Mouse (Mus musculus) adrenal gland, adult 18-20 months (tissue): ENCODE data around the gene Rai14. TPM values are rescaled to one million over a fixed set of nuclear protein-coding genes. Genes with fewer than 3 reads are reported as not detected.
"Not testable (repeated sequence)": the region's sequence is repeated elsewhere in the genome, so short reads cannot be mapped to it uniquely, and the experiment has no call there.

Experiments used
- DNase-seq, 2 experiments: peaks; one replicate each; pipeline ENCODE4 v3.0.0; 2021 to 2022; ENCODE audit warnings: low spot score in 2 of 2
- total RNA-seq, 2 experiments: library from RNA; stranded (reverse); gene quantifications; 1 replicate in 1 of 2; 2 replicates in 1 of 2; pipeline ENCODE4 v1.2.3; 2021

The Rai14 gene
- total RNA-seq, 2 experiments from 2014 or later: 26.9 to 28.7 TPM

DNA sequence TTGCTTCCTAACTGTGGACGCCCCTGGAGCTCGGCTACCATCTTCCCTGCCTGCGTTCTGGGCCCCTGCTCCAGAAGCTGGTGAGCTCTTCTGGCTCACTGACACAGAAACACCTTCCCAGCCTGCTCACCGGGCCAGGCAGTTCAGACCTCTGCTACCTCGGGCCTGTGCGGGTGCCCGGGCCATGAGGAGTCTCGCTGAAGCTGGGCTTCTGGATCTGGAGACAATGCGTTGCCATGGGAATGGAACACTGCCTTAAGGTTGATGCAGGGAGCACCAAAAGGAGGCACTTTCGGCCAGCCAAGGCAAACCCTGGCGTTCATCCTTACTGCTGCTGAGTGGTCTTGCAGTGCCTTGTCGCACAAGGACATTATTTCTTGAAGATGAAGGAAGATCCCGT lies 156.0 kb downstream of the Rai14 start, which contains the start of gene Ttc23l:
Ttc23l (minus strand) TSS at position 204 of the 400 bp plus-strand sequence.
- no peak for DNase-seq

DNA sequence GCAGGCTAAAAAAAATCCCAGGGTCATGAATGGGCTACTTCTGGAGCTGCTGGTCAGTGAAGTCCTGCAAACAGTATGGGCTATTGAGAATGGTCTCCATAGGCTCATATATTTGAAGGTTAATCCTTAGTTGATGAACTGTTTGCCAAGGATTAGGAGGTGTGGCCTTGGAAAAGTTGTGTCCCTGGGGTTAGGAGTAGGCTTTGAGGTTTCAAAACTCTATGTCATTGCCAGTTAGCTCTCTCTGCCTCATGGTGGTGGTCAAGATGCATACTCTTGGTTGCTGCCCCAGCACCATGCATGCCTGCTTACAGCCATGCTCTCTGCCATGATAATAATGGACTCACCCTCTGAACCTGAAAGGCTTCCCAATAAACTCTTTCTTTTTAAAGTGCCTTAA lies 160.1 kb downstream of the Rai14 start:
- no peak for DNase-seq

DNA sequence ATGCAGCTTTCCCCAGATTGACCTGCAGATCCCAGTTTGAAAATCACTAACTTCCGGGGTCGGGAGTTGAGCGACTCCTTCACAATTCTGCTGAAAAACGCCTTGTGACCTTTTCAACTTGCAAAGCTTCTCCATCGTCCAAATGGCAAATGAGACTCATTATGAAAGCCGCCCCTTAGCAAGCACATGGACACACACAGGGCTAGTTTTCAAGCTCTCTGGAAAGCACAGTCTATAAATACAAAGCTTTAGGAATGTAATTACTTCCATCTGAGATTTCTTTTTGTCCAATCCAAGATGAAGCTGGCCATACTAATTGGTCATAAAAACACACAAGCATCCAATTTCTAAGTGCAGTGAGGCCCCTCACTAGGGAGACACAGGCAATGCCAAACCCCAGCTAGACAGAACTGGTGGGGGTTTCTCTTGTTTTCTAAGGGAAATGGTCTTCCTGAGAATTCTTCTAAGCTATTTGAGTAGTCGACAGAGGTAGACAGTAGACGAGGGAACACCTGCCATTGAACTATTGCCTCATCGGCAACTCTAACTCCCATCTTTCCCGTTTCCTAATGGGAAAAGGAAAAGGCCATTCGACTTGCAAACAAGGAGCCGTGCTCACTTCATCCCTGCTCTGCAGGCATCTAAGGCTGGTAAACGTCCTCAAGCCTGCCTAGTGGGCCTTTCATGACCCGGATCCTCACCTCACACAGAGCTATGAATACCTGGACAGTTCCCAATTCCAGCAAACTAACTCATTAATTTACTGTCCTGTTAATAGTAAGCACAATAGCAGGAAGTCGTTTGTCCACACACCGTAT lies 173.9 kb downstream of the Rai14 start:
- DNase-seq: no peak

DNA sequence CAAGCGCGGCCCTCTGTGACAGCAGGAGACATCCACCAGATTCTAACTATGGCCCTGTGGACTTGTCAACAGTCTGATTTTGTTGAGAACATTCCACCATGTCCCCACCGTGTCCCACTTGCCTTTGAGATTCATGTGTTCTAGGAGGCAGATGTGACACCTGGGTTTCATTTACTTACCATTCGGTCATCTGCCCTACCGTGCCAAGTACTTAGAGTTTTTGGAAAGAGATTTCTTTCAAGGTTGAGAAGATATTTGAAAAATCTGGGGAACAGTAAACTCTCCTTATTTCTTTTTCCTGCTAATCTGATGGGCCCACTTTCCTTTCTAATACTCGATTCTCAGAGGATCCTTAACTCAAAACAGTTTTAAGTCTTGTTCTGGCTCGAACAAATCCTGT lies 178.5 kb downstream of the Rai14 start:
- DNase-seq: no peak

DNA sequence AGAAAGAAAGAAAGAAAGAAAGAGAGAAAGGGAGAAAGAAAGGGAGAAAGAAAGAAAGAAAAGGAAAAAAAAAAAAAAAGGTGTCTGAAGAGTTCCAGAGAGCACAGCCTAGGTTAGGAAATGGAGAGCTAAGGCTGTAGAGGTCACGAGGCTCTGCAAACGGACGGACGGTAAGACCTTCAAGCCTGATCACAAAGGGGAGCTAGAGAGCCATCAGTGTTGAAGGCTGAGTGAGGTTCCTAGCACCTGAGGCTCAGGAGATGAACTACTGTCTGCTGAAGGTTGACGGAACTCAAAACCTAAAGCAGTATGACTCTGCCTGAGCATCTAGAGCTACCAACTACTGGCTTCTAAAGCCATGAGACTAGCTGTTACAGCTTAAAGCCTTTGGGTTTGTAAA lies 179.8 kb downstream of the Rai14 start:
- no peak for DNase-seq

DNA sequence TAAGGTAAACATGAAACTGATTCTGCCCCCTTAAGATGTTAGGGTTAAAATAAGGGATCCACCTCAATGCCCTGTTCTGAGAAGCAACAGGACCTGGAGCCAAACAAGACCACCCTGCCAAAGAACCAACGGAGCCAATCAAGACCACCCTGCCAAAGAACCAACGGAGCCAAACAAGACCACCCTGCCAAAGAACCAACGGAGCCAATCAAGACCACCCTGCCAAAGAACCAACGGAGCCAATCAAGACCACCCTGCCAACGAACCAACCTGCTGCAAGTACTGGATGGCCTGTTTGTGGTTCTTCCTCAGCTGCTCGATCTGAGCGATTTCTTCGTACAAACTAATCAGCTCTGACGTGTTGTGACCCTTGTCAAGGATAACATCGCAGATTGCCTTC lies 181.1 kb downstream of the Rai14 start:
- not testable (repeated sequence) for DNase-seq

DNA sequence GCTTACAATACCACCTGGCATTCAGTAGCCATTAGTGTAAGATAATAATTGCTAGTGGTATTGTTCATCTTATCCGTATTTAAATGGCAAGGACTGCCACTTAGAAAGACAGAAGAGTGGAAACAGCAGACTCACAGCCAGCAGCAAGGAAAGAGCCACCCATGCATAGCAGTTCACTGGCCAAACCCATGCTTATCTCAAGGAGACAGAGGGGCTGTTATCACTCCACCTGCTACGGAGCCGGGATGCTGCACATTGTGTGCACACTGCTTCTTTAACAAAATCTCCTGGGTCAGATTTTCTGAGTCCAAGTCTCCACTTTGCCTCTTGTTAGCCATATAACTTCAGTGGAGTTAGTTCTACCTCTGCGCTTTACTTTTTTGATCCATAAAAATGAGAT lies 183.1 kb downstream of the Rai14 start:
- no peak for DNase-seq

DNA sequence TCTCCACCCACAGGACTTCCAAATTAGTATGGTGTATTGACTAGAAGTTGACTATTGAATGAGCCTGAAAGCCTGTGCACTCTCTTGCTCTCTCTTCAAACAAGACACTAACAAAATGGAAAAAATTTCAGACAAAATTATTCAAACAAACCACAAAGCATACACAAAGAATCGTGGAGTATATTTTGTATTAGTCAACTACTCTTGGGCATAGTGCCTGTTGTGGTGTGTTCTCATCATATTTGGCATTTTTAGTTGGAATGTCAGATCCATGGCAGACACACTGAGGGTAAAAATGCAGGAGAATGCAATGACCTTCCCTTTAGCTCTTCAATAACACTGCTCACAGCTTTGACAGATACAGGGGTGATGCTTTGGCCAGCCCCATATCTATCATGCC lies 188.5 kb downstream of the Rai14 start:
- DNase-seq: no peak

Other genes starting within 250 kb of the Rai14 start
- gene Dnajc21, start 244.1 kb downstream of the Rai14 start, total RNA-seq: 10 to 100 TPM; 43.6 to 44.8 TPM
- 10 to 100 TPM; 49.7 to 51.4 TPM for gene Brix1, start 228.7 kb downstream of the Rai14 start, total RNA-seq
- gene Rad1, start 228.6 kb downstream of the Rai14 start, total RNA-seq: 10 to 100 TPM; 12.0 to 15.3 TPM
- not detected for gene Ttc23l, start 156.0 kb downstream of the Rai14 start, total RNA-seq
- gene C1qtnf3, start 237.7 kb upstream of the Rai14 start, total RNA-seq: under 1 TPM; 0.38 to 0.86 TPM